Mouse (Mus musculus): ENCODE data around the gene Rptn. TPM values are rescaled to one million over a fixed set of nuclear protein-coding genes. Genes with fewer than 3 reads are reported as not detected.

Rptn gene
- polyA plus RNA-seq, 1 experiment from 2014 or later = not detected

DNA sequence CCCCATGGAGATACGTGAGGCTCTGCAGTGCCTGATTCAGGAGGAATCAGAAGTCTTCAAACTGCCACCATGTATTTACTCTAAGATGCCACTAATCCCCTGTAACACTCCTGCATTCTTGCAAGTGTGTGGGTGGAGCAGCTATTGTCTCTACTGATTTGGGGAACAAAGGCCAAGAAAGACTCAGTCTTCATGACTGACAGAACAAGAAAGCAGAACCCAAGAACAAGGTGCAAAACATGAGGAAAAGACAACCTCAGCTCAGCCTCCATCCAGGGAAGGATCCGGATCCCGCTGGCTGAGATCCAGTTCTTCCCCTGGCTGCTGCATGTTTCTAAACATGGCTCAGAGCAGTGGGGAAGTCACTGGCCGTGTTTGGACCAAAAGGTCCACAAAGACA lies 15.4 kb upstream of the Rptn start:
- no peak for ATAC-seq (ENCODE audit: low FRiP score, low TSS enrichment)
- Histone ChIP-seq H3K9ac (ENCODE audit: low read depth, low read length) (no peak overlapping the region), H3K27me3 (ENCODE audit: control insufficient read depth, insufficient read depth, low read length) (no peaks in the 10 kb centered on the region), H3K27ac (ENCODE audit: low read depth, low read length) (no peak overlapping the region), H3K4me2 (replicated peaks; ENCODE audit: low read depth, low read length) (no peak overlapping the region), H3K36me3 (ENCODE audit: control insufficient read depth, insufficient read depth, low read length) (no peaks in the 10 kb centered on the region), H3K4me3 (ENCODE audit: low read length) (no peak overlapping the region), H3K4me1 (ENCODE audit: control insufficient read depth, insufficient read depth, low read length) (no peaks in the 10 kb centered on the region), H3K9me3 (ENCODE audit: control insufficient read depth, low read length) (no peaks in the 10 kb centered on the region)
- 74% methylated on average over 4 of the region's 4 CpGs for WGBS

DNA sequence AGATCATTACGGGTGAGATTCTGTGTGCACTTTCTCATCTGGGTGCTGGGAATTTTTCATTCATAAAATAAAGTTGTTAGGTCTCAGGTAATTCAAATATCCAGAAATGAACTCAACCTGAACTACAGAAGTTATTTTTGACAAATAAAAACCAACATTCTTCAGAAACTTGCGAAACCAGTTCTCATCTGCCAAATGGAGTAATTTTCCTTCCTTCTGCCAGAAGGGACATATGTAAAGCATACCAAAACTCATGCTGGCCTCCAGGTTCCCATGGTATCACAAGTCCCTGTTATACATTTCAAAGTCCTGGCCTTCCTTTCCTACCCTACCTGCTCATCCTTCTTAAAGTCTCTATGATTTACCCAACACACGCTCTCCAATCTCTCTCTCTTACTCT lies 10.4 kb downstream of the Rptn start:
- no peaks in the 10 kb centered on the region for H3K27me3 ChIP-seq (ENCODE audit: control insufficient read depth, insufficient read depth, low read length)
- no peaks in the 10 kb centered on the region for H3K36me3 ChIP-seq (ENCODE audit: control insufficient read depth, insufficient read depth, low read length)
- H3K4me3 ChIP-seq (ENCODE audit: low read length) = no peak overlapping the region
- H3K4me1 ChIP-seq (ENCODE audit: control insufficient read depth, insufficient read depth, low read length) = no peaks in the 10 kb centered on the region
- ATAC-seq (ENCODE audit: low FRiP score, low TSS enrichment) = no peak
- H3K9ac ChIP-seq (ENCODE audit: low read depth, low read length) = no peak overlapping the region
- H3K9me3 ChIP-seq (ENCODE audit: control insufficient read depth, low read length) = no peaks in the 10 kb centered on the region
- no peak overlapping the region for H3K27ac ChIP-seq (ENCODE audit: low read depth, low read length)
- WGBS = 92% methylated on average over 3 of the region's 3 CpGs
- no peak overlapping the region for H3K4me2 ChIP-seq (replicated peaks; ENCODE audit: low read depth, low read length)

GRCm38 (mm10) chr3:93406992-93407391 lies 13.5 kb downstream of the Rptn start:
- Histone ChIP-seq H3K36me3 (ENCODE audit: control insufficient read depth, insufficient read depth, low read length) (no peaks in the 10 kb centered on the region), H3K4me2 (replicated peaks; ENCODE audit: low read depth, low read length) (no peak overlapping the region), H3K9ac (ENCODE audit: low read depth, low read length) (no peak overlapping the region), H3K27me3 (ENCODE audit: control insufficient read depth, insufficient read depth, low read length) (no peaks in the 10 kb centered on the region), H3K9me3 (ENCODE audit: control insufficient read depth, low read length) (no peaks in the 10 kb centered on the region), H3K27ac (ENCODE audit: low read depth, low read length) (no peak overlapping the region), H3K4me1 (ENCODE audit: control insufficient read depth, insufficient read depth, low read length) (no peaks in the 10 kb centered on the region), H3K4me3 (ENCODE audit: low read length) (no peak overlapping the region)
- 31% methylated on average over 5 of the region's 5 CpGs for WGBS
- 0 out of 2 replicates have a peak, but pooled peaks have one; percentile 62 for ATAC-seq (ENCODE audit: low FRiP score, low TSS enrichment)

DNA sequence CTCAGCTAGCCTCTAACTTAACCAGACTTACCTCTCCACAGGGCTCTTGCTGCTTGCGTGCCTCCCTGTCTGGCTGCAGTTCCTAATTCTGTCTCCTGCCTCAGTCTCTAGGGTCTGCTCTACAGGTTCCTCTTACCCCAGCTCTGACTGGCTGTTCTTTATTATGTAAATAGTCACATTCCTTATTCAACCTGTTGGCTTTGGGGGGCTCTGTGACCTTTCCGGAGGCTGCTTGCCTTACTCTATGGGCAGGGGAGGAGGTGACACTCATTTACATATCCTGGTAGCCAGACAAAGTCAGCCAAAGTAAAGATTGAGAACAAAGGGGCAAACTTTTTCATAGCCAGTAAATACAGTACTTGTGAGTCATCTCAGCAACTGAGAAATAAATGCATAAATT lies 18.4 kb downstream of the Rptn start:
- no peak for ATAC-seq (ENCODE audit: low FRiP score, low TSS enrichment)
- Histone ChIP-seq H3K27me3 (ENCODE audit: control insufficient read depth, insufficient read depth, low read length) (no peaks in the 10 kb centered on the region), H3K9me3 (ENCODE audit: control insufficient read depth, low read length) (no peaks in the 10 kb centered on the region), H3K4me3 (ENCODE audit: low read length) (no peak overlapping the region), H3K36me3 (ENCODE audit: control insufficient read depth, insufficient read depth, low read length) (no peaks in the 10 kb centered on the region), H3K4me1 (ENCODE audit: control insufficient read depth, insufficient read depth, low read length) (no peaks in the 10 kb centered on the region), H3K4me2 (replicated peaks; ENCODE audit: low read depth, low read length) (no peak overlapping the region), H3K9ac (ENCODE audit: low read depth, low read length) (no peak overlapping the region), H3K27ac (ENCODE audit: low read depth, low read length) (no peak overlapping the region)
- 23% methylated on average over 2 of the region's 2 CpGs for WGBS

GRCm38 (mm10) chr3:93431673-93432072 lies 38.2 kb downstream of the Rptn start:
- Histone ChIP-seq H3K36me3 (ENCODE audit: control insufficient read depth, insufficient read depth, low read length) (no peaks in the 10 kb centered on the region), H3K27me3 (ENCODE audit: control insufficient read depth, insufficient read depth, low read length) (no peaks in the 10 kb centered on the region), H3K4me3 (ENCODE audit: low read length) (no peak overlapping the region), H3K9me3 (ENCODE audit: control insufficient read depth, low read length) (no peaks in the 10 kb centered on the region), H3K9ac (ENCODE audit: low read depth, low read length) (no peak overlapping the region), H3K4me1 (ENCODE audit: control insufficient read depth, insufficient read depth, low read length) (no peaks in the 10 kb centered on the region), H3K27ac (ENCODE audit: low read depth, low read length) (no peak overlapping the region), H3K4me2 (replicated peaks; ENCODE audit: low read depth, low read length) (no peak overlapping the region)
- 57% methylated on average over 3 of the region's 3 CpGs for WGBS
- no peak for ATAC-seq (ENCODE audit: low FRiP score, low TSS enrichment)

- Histone ChIP-seq H3K4me2 (replicated peaks; ENCODE audit: low read depth, low read length) (peak within 1 kb of the TSS; percentile 93; the same call in 1 of the 2 replicates), H3K4me1 (ENCODE audit: control insufficient read depth, insufficient read depth, low read length) (0 out of 2 replicates have a peak, but pooled peaks cover 5% of the 10 kb centered on the region), H3K27ac (ENCODE audit: low read depth, low read length) (no peak within 1 kb of the TSS), H3K9me3 (ENCODE audit: control insufficient read depth, low read length) (no peaks in the 10 kb centered on the region), H3K9ac (ENCODE audit: low read depth, low read length) (no peak within 1 kb of the TSS), H3K36me3 (ENCODE audit: control insufficient read depth, insufficient read depth, low read length) (no peaks in the 10 kb centered on the region), H3K27me3 (ENCODE audit: control insufficient read depth, insufficient read depth, low read length) (peaks cover 40% of the 10 kb centered on the region), H3K4me3 (ENCODE audit: low read length) (peak within 1 kb of the TSS; percentile 57; the same call in 1 of the 2 replicates)
- no peak for ATAC-seq (ENCODE audit: low FRiP score, low TSS enrichment)
- 86% methylated on average over 1 of the region's 1 CpGs for WGBS
These were observed 48.5 kb downstream of the Rptn start, which contains the start of gene Tchh for GRCm38 (mm10) chr3:93442030-93442429. Gene Tchh (plus strand): TSS chr3:93442330.

- H3K4me2 ChIP-seq (replicated peaks; ENCODE audit: low read depth, low read length) = peak overlapping the region; percentile 93
- peak overlapping the region; percentile 40; the same call in 1 of the 2 replicates for H3K9ac ChIP-seq (ENCODE audit: low read depth, low read length)
- no peak overlapping the region for H3K27ac ChIP-seq (ENCODE audit: low read depth, low read length)
- no peaks in the 10 kb centered on the region for H3K9me3 ChIP-seq (ENCODE audit: control insufficient read depth, low read length)
- 0 out of 2 replicates have a peak, but pooled peaks cover 11% of the 10 kb centered on the region for H3K4me1 ChIP-seq (ENCODE audit: control insufficient read depth, insufficient read depth, low read length)
- WGBS = under 1% methylated on average over 38 of the region's 38 CpGs
- peak overlapping the region; percentile 57 for H3K4me3 ChIP-seq (ENCODE audit: low read length)
- peaks cover 45% of the 10 kb centered on the region for H3K27me3 ChIP-seq (ENCODE audit: control insufficient read depth, insufficient read depth, low read length)
- ATAC-seq (ENCODE audit: low FRiP score, low TSS enrichment) = peak; percentile 44; the same call in 1 of the 2 replicates
- H3K36me3 ChIP-seq (ENCODE audit: control insufficient read depth, insufficient read depth, low read length) = no peaks in the 10 kb centered on the region
These were observed 50.1 kb downstream of the Rptn start for GRCm38 (mm10) chr3:93443501-93444101.

DNA sequence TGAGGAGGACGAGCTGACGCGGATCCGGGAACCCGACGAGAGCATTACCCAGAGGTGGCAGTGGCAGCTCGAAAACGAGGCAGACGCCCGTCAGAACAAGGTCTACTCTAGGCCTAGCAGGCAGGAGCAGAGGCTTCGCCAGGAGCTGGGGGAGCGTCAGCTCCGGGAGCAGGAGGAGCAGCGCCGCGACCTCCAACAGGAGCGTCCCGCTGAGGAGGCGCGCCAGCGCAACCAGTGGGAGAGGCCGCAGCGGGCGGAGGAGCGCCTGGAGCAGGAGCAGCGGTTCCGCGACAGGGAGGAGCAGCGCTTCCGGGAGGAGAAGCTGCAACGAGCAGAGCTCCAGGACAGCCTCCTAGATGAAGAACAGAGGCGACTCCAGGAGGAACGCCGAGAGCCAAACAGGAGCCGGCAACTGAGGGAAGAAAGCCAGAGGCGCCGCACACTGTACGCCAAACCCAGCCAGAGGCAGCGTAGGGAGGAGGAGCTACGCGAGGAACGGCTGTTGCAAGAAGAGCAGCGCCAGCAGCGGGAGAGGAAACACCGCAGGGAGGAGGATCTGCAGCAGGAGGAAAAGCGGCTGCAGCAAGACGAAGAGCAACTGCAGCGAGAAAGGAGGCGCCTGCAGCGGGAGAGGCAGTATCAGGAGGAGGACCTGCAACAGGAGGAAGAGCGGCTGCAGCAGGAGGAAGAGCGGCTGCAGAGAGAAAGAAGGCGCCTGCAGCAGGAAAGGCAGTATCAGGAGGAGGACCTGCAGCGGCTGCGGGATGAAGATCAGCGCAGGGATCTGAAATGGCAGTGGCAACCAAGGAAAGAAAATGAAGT lies 51.1 kb downstream of the Rptn start:
- Histone ChIP-seq H3K4me3 (ENCODE audit: low read length) (peak overlapping the region; percentile 57), H3K9me3 (ENCODE audit: control insufficient read depth, low read length) (no peaks in the 10 kb centered on the region), H3K9ac (ENCODE audit: low read depth, low read length) (peak overlapping the region; percentile 53; the same call in 1 of the 2 replicates), H3K27ac (ENCODE audit: low read depth, low read length) (no peak overlapping the region), H3K27me3 (ENCODE audit: control insufficient read depth, insufficient read depth, low read length) (peaks cover 45% of the 10 kb centered on the region), H3K36me3 (ENCODE audit: control insufficient read depth, insufficient read depth, low read length) (no peaks in the 10 kb centered on the region), H3K4me2 (replicated peaks; ENCODE audit: low read depth, low read length) (peak overlapping the region; percentile 93), H3K4me1 (ENCODE audit: control insufficient read depth, insufficient read depth, low read length) (0 out of 2 replicates have a peak, but pooled peaks cover 11% of the 10 kb centered on the region)
- under 1% methylated on average over 56 of the region's 56 CpGs for WGBS
- ATAC-seq (ENCODE audit: low FRiP score, low TSS enrichment) = peak; percentile 81

All from kidney, embryonic 14.5 days (tissue).